Comparison of ENCODE assay signal across 9 mouse cellular contexts in genomic region chr10:42291360-42291759, GRCm38 (mm10). TPM values are rescaled to one million over a fixed set of nuclear protein-coding genes. Genes with fewer than 3 reads are reported as not detected.
A peak's percentile ranks its signal among the peaks of the same experiment; 100 is the strongest.
DNase-seq lines count a peak whose midpoint lies in the region; ATAC-seq and TF ChIP-seq lines count a peak whose summit lies in the region.
"Had no signal": no experiment of that assay in that cellular context is flagged by ENCODE, and none has a peak within 500 bp of the region (broad histone marks: within the 10 kb centered on the region; RNA-seq: fewer than 3 reads in every experiment).

No protein-coding gene starts in this region.

- H3K4me3 ChIP-seq in left cerebral cortex, adult 2 months = no peak overlapping the region
- H3K4me3 ChIP-seq in liver, adult 2 months (ENCODE audit: insufficient read depth, low read depth, low read length) = no peak overlapping the region
- H3K4me3 ChIP-seq: heart, embryonic 13.5 days had no signal

- peak; percentile 50 for TF ChIP-seq CTCF in left cerebral cortex, adult 2 months (IDR thresholded peaks at IDR 0.05)
- peak; percentile 82 for TF ChIP-seq CTCF in liver, adult 2 months (IDR thresholded peaks at IDR 0.05; ENCODE audit: low read depth, low read length)

- TF ChIP-seq POLR2A in liver, adult 2 months (IDR thresholded peaks at IDR 0.05; ENCODE audit: extremely low read depth, insufficient read depth, low read length) = no peak

- DNase-seq in adrenal gland, postnatal 14 days = peak; percentile 66
- DNase-seq in adrenal gland, postnatal 4 days (ENCODE audit: low spot score in 2 of 2) = no peak
- DNase-seq in left cerebral cortex, adult 2 months (ENCODE audit: extremely low spot score in 1 of 2, low spot score in 2 of 2) = no peak
- no peak for DNase-seq in left cerebral cortex, postnatal 25 days (ENCODE audit: low spot score in 2 of 2)
- peak; percentile 34 for DNase-seq in liver, adult 2 months (ENCODE audit: extremely low read depth, low read depth, low spot score)
- peak; percentile 45 for DNase-seq in retina, postnatal 7 days (ENCODE audit: low read depth, low spot score)
- no peak for DNase-seq in ovary, postnatal 14 days (ENCODE audit: low spot score)

- H3K9ac ChIP-seq in liver, adult 2 months (ENCODE audit: low read depth, low read length) = no peak overlapping the region
- H3K9ac ChIP-seq: heart, embryonic 13.5 days had no signal

- H3K79me2 ChIP-seq in liver, adult 2 months (ENCODE audit: control insufficient read depth, insufficient read depth, low read length) = no peaks in the 10 kb centered on the region

- H3K4me1 ChIP-seq in liver, adult 2 months (ENCODE audit: control insufficient read depth, insufficient read depth, low read length) = no peaks in the 10 kb centered on the region

- H3K36me3 ChIP-seq in liver, adult 2 months (ENCODE audit: control insufficient read depth, insufficient read depth, low read length) = no peaks in the 10 kb centered on the region
- H3K36me3 ChIP-seq: heart, embryonic 13.5 days had no signal

- intact Hi-C loops in left cerebral cortex, adult 2 months (cut with DNase I) = loop anchor here (10.0 kb wide), 2 partner anchors 777 to 857 kb away; partner anchors contain the start of gene Cd164
- intact Hi-C loops in left cerebral cortex, postnatal 25 days (cut with DNase I) = loop anchor here (10.0 kb wide), 2 partner anchors 777 to 987 kb away; partner anchors contain the start of genes Ak9, Cd164 and Fig4

- H3K27me3 ChIP-seq in liver, adult 2 months (ENCODE audit: control insufficient read depth, insufficient read depth, low read length) = no peaks in the 10 kb centered on the region
- H3K27me3 ChIP-seq: heart, embryonic 13.5 days had no signal

- 61% methylated on average over 5 of the region's 5 CpGs for WGBS in liver, adult 2 months

- H3K27ac ChIP-seq in left cerebral cortex, adult 2 months = no peak overlapping the region
- H3K27ac ChIP-seq in liver, adult 2 months (replicated peaks; ENCODE audit: insufficient read depth, low read depth, low read length) = no peak overlapping the region
- H3K27ac ChIP-seq: heart, embryonic 13.5 days had no signal

- ATAC-seq in common myeloid progenitor, adult 5-6 weeks (replicated peaks; ENCODE audit: low read depth, poor library complexity, severe bottlenecking) = peak; percentile 50

RNA-seq across cellular contexts. Expression of gene Foxo3, which starts 14.8 kb away (rescaled TPM):
- total RNA-seq in adrenal gland, postnatal 14 days (2021) = 49.0 and 55.7 TPM in 2 replicates
- 10 to 100 TPM; 71.7 to 72.8 TPM for total RNA-seq in adrenal gland, postnatal 4 days (2021)
- total RNA-seq in left cerebral cortex, adult 2 months (2021) = 10 to 100 TPM; 74.6 to 77.5 TPM
- 10 to 100 TPM; 65.4 to 73.7 TPM for total RNA-seq in left cerebral cortex, postnatal 25 days (2021)
- 46.1 and 57.6 TPM in 2 replicates for total RNA-seq in common myeloid progenitor, adult 5-6 weeks (2017)
- total RNA-seq in liver, adult 2 months (2014; rRNA removed) = 34.2 and 35.4 TPM in 2 replicates
- polyA plus RNA-seq in liver, adult 2 months (2012; rRNA removed) = 17.0 and 17.7 TPM in 2 replicates

Comparison
In these comparisons a context has a peak if more than half of its experiments do, and no peak if none do; other contexts are left out.
1. DNase-seq: peak in adrenal gland, postnatal 14 days (single experiment), liver, adult 2 months (single experiment) and retina, postnatal 7 days (single experiment); none in adrenal gland, postnatal 4 days (0 of 2), left cerebral cortex, adult 2 months (0 of 2), left cerebral cortex, postnatal 25 days (0 of 2) and ovary, postnatal 14 days (single experiment).